Mouse (Mus musculus) MEL (cell line): Measurements from ENCODE around the gene Auts2. TPM values are rescaled to one million over a fixed set of nuclear protein-coding genes. Genes with fewer than 3 reads are reported as not detected.

Experiments
- DNase-seq: peaks from one replicate; pipeline ENCODE4 v3.0.0; 2011; ENCODE audit warnings: low read depth, low spot score
- H3K27ac ChIP-seq: 2 replicates; pipeline ENCODE4 v1.5.1; 2012; ENCODE audit warnings: low read depth, mild to moderate bottlenecking, control low read depth, low read length, moderate library complexity; ENCODE audit not compliant: control insufficient read depth
- H3K27me3 ChIP-seq, 2 experiments: fragments of 150-350 bp in 1 of 2; sonication (generic) in 1 of 2; 2 replicates each; pipeline ENCODE4 v1.6.1; 2012; ENCODE audit warnings: low read length in 2 of 2, mild to moderate bottlenecking in 2 of 2, improper control_type of control experiment in 1 of 2, moderate library complexity in 1 of 2; ENCODE audit not compliant: insufficient read depth in 2 of 2, control insufficient read depth in 1 of 2
- H3K36me3 ChIP-seq, 2 experiments: 2 replicates each; pipeline ENCODE4 v1.6.1; 2012 to 2014; ENCODE audit warnings: low read length in 2 of 2, improper control_type of control experiment in 1 of 2, inconsistent platforms in 1 of 2, mild to moderate bottlenecking in 1 of 2; ENCODE audit not compliant: insufficient read depth in 2 of 2, control insufficient read depth in 1 of 2
- H3K4me1 ChIP-seq, 2 experiments: fragments of 150-350 bp in 1 of 2; sonication (generic) in 1 of 2; 2 replicates each; pipeline ENCODE4 v1.6.1; 2012; ENCODE audit warnings: low read length in 2 of 2, improper control_type of control experiment in 1 of 2, mild to moderate bottlenecking in 1 of 2; ENCODE audit not compliant: insufficient read depth in 2 of 2, control insufficient read depth in 1 of 2
- H3K4me3 ChIP-seq, 2 experiments: fragments of 150-350 bp in 1 of 2; sonication (generic) in 1 of 2; 2 replicates each; pipeline ENCODE4 v1.5.1; 2012; ENCODE audit warnings: low read depth in 2 of 2, low read length in 2 of 2, mild to moderate bottlenecking in 2 of 2, moderate library complexity in 2 of 2, control low read depth in 1 of 2, improper control_type of control experiment in 1 of 2; ENCODE audit not compliant: control insufficient read depth in 1 of 2, insufficient read depth in 1 of 2
- H3K79me2 ChIP-seq: 2 replicates; pipeline ENCODE4 v1.6.1; 2012; ENCODE audit warnings: mild to moderate bottlenecking, low read length, moderate library complexity; ENCODE audit not compliant: control insufficient read depth, poor library complexity, insufficient read depth
- H3K9ac ChIP-seq: 2 replicates; pipeline ENCODE4 v1.6.1; 2012; ENCODE audit warnings: low read depth, mild to moderate bottlenecking, control low read depth, low read length, moderate library complexity; ENCODE audit not compliant: control insufficient read depth, poor library complexity, severe bottlenecking
- H3K9me3 ChIP-seq: fragments of 150-350 bp; sonication (generic); replicated peaks from 2 replicates; pipeline ENCODE4 v1.6.1; 2012; ENCODE audit warnings: mild to moderate bottlenecking, low read length, improper control_type of control experiment, moderate library complexity; ENCODE audit not compliant: insufficient read depth
- CHD1 ChIP-seq: IDR thresholded peaks from 2 replicates; pipeline ENCODE4 v1.6.1; 2012; ENCODE audit warnings: low read depth, mild to moderate bottlenecking, inconsistent platforms, low read length, improper control_type of control experiment
- CTCF ChIP-seq, 3 experiments: IDR thresholded peaks in 2 of 3; conservative IDR thresholded peaks in 1 of 3; 2 replicates each; pipeline ENCODE4 v1.5.1; 2011 to 2012; ENCODE audit warnings: low read length in 3 of 3, low read depth in 2 of 3, mild to moderate bottlenecking in 2 of 3, improper control_type of control experiment in 1 of 3, inconsistent platforms in 1 of 3, mixed read lengths in 1 of 3, moderate library complexity in 1 of 3; ENCODE audit not compliant: control insufficient read depth in 1 of 3, insufficient read depth in 1 of 3, poor library complexity in 1 of 3, severe bottlenecking in 1 of 3
- E2F4 ChIP-seq: IDR thresholded peaks from 2 replicates; pipeline ENCODE4 v1.6.1; 2011; ENCODE audit warnings: low read depth, low read length, improper control_type of control experiment, borderline replicate concordance
- ELF1 ChIP-seq: IDR thresholded peaks from 2 replicates; pipeline ENCODE4 v1.6.1; 2014; ENCODE audit warnings: low read depth, mild to moderate bottlenecking, inconsistent platforms, low read length, improper control_type of control experiment, moderate library complexity
- EP300 ChIP-seq, 2 experiments: IDR thresholded peaks; 2 replicates each; pipeline ENCODE4 v1.6.1; 2011; ENCODE audit warnings: improper control_type of control experiment in 2 of 2, low read length in 2 of 2, low read depth in 1 of 2, mild to moderate bottlenecking in 1 of 2
- ETS1 ChIP-seq: IDR thresholded peaks from 2 replicates; pipeline ENCODE4 v1.6.1; 2012; ENCODE audit warnings: low read depth, mild to moderate bottlenecking, inconsistent platforms, low read length, improper control_type of control experiment, moderate library complexity
- GATA1 ChIP-seq: IDR thresholded peaks from 2 replicates; pipeline ENCODE4 v1.6.1; 2011; ENCODE audit warnings: low read depth, low read length, improper control_type of control experiment
- KAT2A ChIP-seq: conservative IDR thresholded peaks from 2 replicates; pipeline ENCODE4 v1.6.1; 2012; ENCODE audit warnings: low read depth, low read length, improper control_type of control experiment, inconsistent platforms
- MAX ChIP-seq: IDR thresholded peaks from 2 replicates; pipeline ENCODE4 v1.6.1; 2011; ENCODE audit warnings: low read length, improper control_type of control experiment
- MYB ChIP-seq: IDR thresholded peaks from 2 replicates; pipeline ENCODE4 v1.6.1; 2011; ENCODE audit warnings: mild to moderate bottlenecking, low read depth, low read length, improper control_type of control experiment
- NELFE ChIP-seq: IDR thresholded peaks from 2 replicates; pipeline ENCODE4 v1.6.1; 2011; ENCODE audit warnings: low read depth, low read length, improper control_type of control experiment
- NRF1 ChIP-seq: IDR thresholded peaks from 2 replicates; pipeline ENCODE4 v1.6.1; 2014; ENCODE audit warnings: low read depth, mild to moderate bottlenecking, inconsistent platforms, low read length, improper control_type of control experiment, moderate library complexity; ENCODE audit not compliant: poor library complexity, insufficient read depth, severe bottlenecking
- RAD21 ChIP-seq: IDR thresholded peaks from 2 replicates; pipeline ENCODE4 v1.6.1; 2011; ENCODE audit warnings: mild to moderate bottlenecking, low read depth, low read length, improper control_type of control experiment
- SMC3 ChIP-seq: IDR thresholded peaks from 2 replicates; pipeline ENCODE4 v1.6.1; 2011; ENCODE audit warnings: low read depth, low read length, improper control_type of control experiment
- TBP ChIP-seq: IDR thresholded peaks from 2 replicates; pipeline ENCODE4 v1.8.0; 2011; ENCODE audit warnings: low read depth, low read length, improper control_type of control experiment
- TCF12 ChIP-seq: IDR thresholded peaks from 2 replicates; pipeline ENCODE4 v1.6.1; 2014; ENCODE audit warnings: low read depth, mild to moderate bottlenecking, inconsistent platforms, low read length, improper control_type of control experiment, moderate library complexity
- UBTF ChIP-seq: IDR thresholded peaks from 2 replicates; pipeline ENCODE4 v1.6.1; 2012; ENCODE audit warnings: low read depth, mild to moderate bottlenecking, inconsistent platforms, low read length, improper control_type of control experiment, moderate library complexity, borderline replicate concordance; ENCODE audit not compliant: insufficient read depth
- USF1 ChIP-seq: IDR thresholded peaks from 2 replicates; pipeline ENCODE4 v1.6.1; 2014; ENCODE audit warnings: low read depth, mild to moderate bottlenecking, inconsistent platforms, low read length, improper control_type of control experiment, moderate library complexity
- USF2 ChIP-seq, 2 experiments: IDR thresholded peaks; 2 replicates each; pipeline ENCODE4 v1.6.1; 2011 to 2012; ENCODE audit warnings: improper control_type of control experiment in 2 of 2, low read length in 2 of 2, borderline replicate concordance in 1 of 2, inconsistent platforms in 1 of 2, low read depth in 1 of 2, mild to moderate bottlenecking in 1 of 2; ENCODE audit not compliant: insufficient read depth in 1 of 2
- ZC3H11A ChIP-seq: IDR thresholded peaks from 2 replicates; pipeline ENCODE4 v1.6.1; 2012; ENCODE audit warnings: low read depth, mild to moderate bottlenecking, inconsistent platforms, low read length, improper control_type of control experiment
- ZKSCAN1 ChIP-seq: IDR thresholded peaks from 2 replicates; pipeline ENCODE4 v1.6.1; 2012; ENCODE audit warnings: low read depth, mild to moderate bottlenecking, inconsistent platforms, low read length, improper control_type of control experiment, moderate library complexity
- polyA plus RNA-seq, 2 experiments: library from polyadenylated mRNA; stranded (reverse) in 1 of 2; unstranded in 1 of 2; fragments of >175 nt in 1 of 2; fragments of >200 nt in 1 of 2; gene quantifications; 2 replicates each; pipeline versions ENCODE4 v1.2.1 to v1.2.4; 2012; ENCODE audit warnings: low replicate concordance in 2 of 2, low read depth in 1 of 2; ENCODE audit not compliant: insufficient read length in 2 of 2, insufficient read depth in 1 of 2, missing spikeins in 1 of 2
- total RNA-seq: library from RNA; depleted of rRNA; stranded (reverse); fragments of 300-350 nt; gene quantifications from 2 replicates; pipeline ENCODE4 v1.2.3, GENCODE M21; 2012

Auts2 gene
- total and polyA plus RNA-seq, 3 experiments: not detected

- Histone ChIP-seq H3K27me3 (no peaks in the 10 kb centered on the region), H3K27ac (no peak overlapping the region), H3K9me3 (no peaks in the 10 kb centered on the region), H3K36me3 (no peaks in the 10 kb centered on the region), H3K79me2 (no peaks in the 10 kb centered on the region), H3K9ac (no peak overlapping the region), H3K4me3 (no peak overlapping the region), H3K4me1 (no peaks in the 10 kb centered on the region)
- TF ChIP-seq NELFE (no peak), ETS1 (no peak), TCF12 (no peak), ELF1 (no peak), KAT2A (no peak), EP300 (IDR thresholded peaks at IDR 0.05; ENCODE audit: low read depth in 1 of 2, low read length in 2 of 2) (no peak), RAD21 (no peak), MAX (no peak), USF2 (IDR thresholded peaks at IDR 0.05; ENCODE audit: borderline replicate concordance in 1 of 2, insufficient read depth in 1 of 2, low read depth in 1 of 2, low read length in 2 of 2) (no peak), GATA1 (no peak), UBTF (no peak), USF1 (no peak), CHD1 (no peak), MYB (no peak)
- no peak for DNase-seq
These were observed 117.3 kb downstream of the Auts2 start for GRCm38 (mm10) chr5:132425792-132426309.

- no peak for TF ChIP-seq CTCF (IDR thresholded peaks at IDR 0.05 in 2 of 3, conservative IDR thresholded peaks at IDR 0.05 in 1 of 3; ENCODE audit: control insufficient read depth in 1 of 3, insufficient read depth in 1 of 3, low read depth in 2 of 3, low read length in 3 of 3, poor library complexity in 1 of 3, severe bottlenecking in 1 of 3)
- TF ChIP-seq SMC3: no peak
- no peak for TF ChIP-seq E2F4
- no peak for TF ChIP-seq ZC3H11A
- no peak for TF ChIP-seq ZKSCAN1
- TF ChIP-seq NRF1: no peak
- no peak for TF ChIP-seq TBP
- no peak for TF ChIP-seq GATA1
- no peaks in the 10 kb centered on the region for H3K9me3 ChIP-seq
- H3K9ac ChIP-seq: no peak overlapping the region
- no peaks in the 10 kb centered on the region for H3K36me3 ChIP-seq
- H3K4me1 ChIP-seq: no peaks in the 10 kb centered on the region
- no peak overlapping the region for H3K27ac ChIP-seq
- DNase-seq: no peak
- H3K4me3 ChIP-seq: no peak overlapping the region
- H3K79me2 ChIP-seq: no peaks in the 10 kb centered on the region
- no peaks in the 10 kb centered on the region for H3K27me3 ChIP-seq
These were observed 132.7 kb downstream of the Auts2 start for GRCm38 (mm10) chr5:132410338-132410852.
